Mouse (Mus musculus) heart, embryonic 14.5 days (tissue): ENCODE data around the gene D130043K22Rik. TPM values are rescaled to one million over a fixed set of nuclear protein-coding genes. Genes with fewer than 3 reads are reported as not detected.

Experiments
- ATAC-seq: fragments of 200-750 bp; cut with Nextera tagmentation; 2 replicates; pipeline ENCODE4 v1.8.0; 2017; ENCODE audit warnings: low read depth, moderate TSS enrichment; ENCODE audit not compliant: insufficient number of reproducible peaks, insufficient read depth, low FRiP score
- H3K27ac ChIP-seq, 2 experiments: fragments of 200-500 bp in 1 of 2; fragments of 300-500 bp in 1 of 2; sonication (generic) in 1 of 2; replicated peaks in 1 of 2; 2 replicates each; pipeline ENCODE4 v1.5.1; 2012 to 2014; ENCODE audit warnings: low read depth in 2 of 2, low read length in 2 of 2, control low read depth in 1 of 2, mild to moderate bottlenecking in 1 of 2, mixed read lengths in 1 of 2; ENCODE audit not compliant: control insufficient read depth in 1 of 2, insufficient read depth in 1 of 2
- H3K27me3 ChIP-seq: fragments of 300-500 bp; sonication (generic); 2 replicates; pipeline ENCODE4 v1.6.1; 2014; ENCODE audit warnings: mild to moderate bottlenecking, low read length, control low read depth; ENCODE audit not compliant: control insufficient read depth, insufficient read depth
- H3K36me3 ChIP-seq: fragments of 300-500 bp; sonication (generic); 2 replicates; pipeline ENCODE4 v1.6.1; 2014; ENCODE audit warnings: mild to moderate bottlenecking, control low read depth, low read length, mixed read lengths; ENCODE audit not compliant: control insufficient read depth, insufficient read depth
- H3K4me1 ChIP-seq, 2 experiments: fragments of 200-500 bp in 1 of 2; fragments of 300-500 bp in 1 of 2; sonication (generic) in 1 of 2; 2 replicates each; pipeline ENCODE4 v1.6.1; 2012 to 2014; ENCODE audit warnings: low read length in 2 of 2, control low read depth in 1 of 2, mixed read lengths in 1 of 2; ENCODE audit not compliant: control insufficient read depth in 2 of 2, insufficient read depth in 2 of 2
- H3K4me2 ChIP-seq: fragments of 300-500 bp; sonication (generic); 2 replicates; pipeline ENCODE4 v1.6.1; 2014; ENCODE audit warnings: mild to moderate bottlenecking, low read length
- H3K4me3 ChIP-seq, 2 experiments: fragments of 200-500 bp in 1 of 2; fragments of 300-500 bp in 1 of 2; sonication (generic) in 1 of 2; 2 replicates each; pipeline ENCODE4 v1.5.1; 2012 to 2014; ENCODE audit warnings: low read length in 2 of 2, mild to moderate bottlenecking in 2 of 2, control low read depth in 1 of 2, low read depth in 1 of 2, moderate library complexity in 1 of 2; ENCODE audit not compliant: control insufficient read depth in 1 of 2, insufficient read depth in 1 of 2
- H3K9ac ChIP-seq: fragments of 300-500 bp; sonication (generic); 2 replicates; pipeline ENCODE4 v1.6.1; 2014; ENCODE audit warnings: mild to moderate bottlenecking, low read length
- H3K9me3 ChIP-seq: fragments of 300-500 bp; sonication (generic); 2 replicates; pipeline ENCODE4 v1.6.1; 2016; ENCODE audit warnings: low read length, control low read depth; ENCODE audit not compliant: control insufficient read depth
- WGBS: fragments of 180-500 bp; shearing (Covaris S2); extraction: QIAGEN DNeasy Blood & Tissue Kit; methylation state at CpG from one replicate; pipeline ENCODE4 v1.1.7; 2014; 5-methylcytosine and 5-hydroxymethylcytosine counted together
- polyA plus RNA-seq: library from polyadenylated mRNA; unstranded; fragments of >200 nt; fragmentation: Nextera tagmentation; extraction: Ambion mirVana; gene quantifications from 2 replicates; pipeline ENCODE4 v1.2.1, GENCODE M21; 2014

D130043K22Rik gene
- polyA plus RNA-seq, 1 experiment from 2014 or later: 0.04 TPM

DNA sequence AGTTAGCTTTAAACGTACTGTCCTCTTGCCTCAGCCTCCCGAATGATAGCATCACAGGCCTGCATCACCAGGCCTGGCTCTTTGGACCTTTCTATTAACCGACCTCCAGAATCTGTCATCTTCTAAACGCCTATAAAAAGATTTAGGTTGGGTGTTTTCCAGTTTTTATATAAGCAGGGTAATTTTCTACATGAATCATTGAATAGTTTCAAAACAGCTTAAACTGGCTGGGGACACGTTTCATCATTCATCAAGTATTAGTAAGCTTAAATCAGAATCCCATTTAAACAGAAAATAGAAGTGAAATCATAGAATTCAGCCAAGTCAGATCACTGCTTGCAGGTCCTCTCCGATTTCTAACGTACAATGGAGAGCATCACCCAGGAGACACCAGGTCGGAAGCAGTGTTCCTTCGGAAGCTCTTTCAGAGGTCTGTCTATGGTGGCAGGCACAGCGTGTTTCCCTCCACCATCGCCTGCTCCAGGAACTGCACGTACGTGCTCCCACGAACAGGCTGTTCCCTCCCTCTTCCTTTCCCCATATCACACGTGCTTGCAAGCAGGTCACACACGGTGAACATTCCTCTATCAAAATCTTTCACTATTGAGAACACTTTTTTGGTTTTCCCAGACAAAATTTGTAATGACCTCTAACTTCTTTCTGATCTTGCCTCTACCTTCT lies 22.1 kb upstream of the D130043K22Rik start:
- Histone ChIP-seq H3K4me1 (peaks cover 18 to 26% of the 10 kb centered on the region in 2 experiments), H3K27ac (no peak overlapping the region), H3K4me3 (no peak overlapping the region), H3K27me3 (no peaks in the 10 kb centered on the region), H3K4me2 (no peak overlapping the region), H3K9ac (no peak overlapping the region), H3K9me3 (no peaks in the 10 kb centered on the region), H3K36me3 (peaks cover 35% of the 10 kb centered on the region)
- WGBS: 83% methylated on average over 16 of the region's 16 CpGs
- ATAC-seq: no peak

DNA sequence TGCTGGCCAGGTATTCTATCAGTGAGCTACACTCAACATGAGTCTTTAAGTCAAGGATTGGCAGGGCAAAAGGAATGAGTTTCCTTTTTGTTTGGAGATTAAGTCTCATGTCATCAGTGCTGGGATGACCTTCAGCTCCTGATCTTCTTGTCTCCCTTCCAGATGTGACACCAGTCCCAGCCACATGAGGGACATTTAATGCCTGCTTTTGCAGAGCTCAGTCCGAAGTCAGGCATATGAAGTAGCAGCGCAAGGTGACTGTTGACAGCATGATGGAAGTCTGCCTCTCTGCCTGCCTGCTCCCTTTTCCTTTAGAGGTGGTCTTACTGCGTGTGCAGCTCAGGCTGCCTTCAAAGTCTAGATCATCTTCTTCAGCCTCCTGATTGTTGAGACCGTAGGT lies 20.3 kb upstream of the D130043K22Rik start:
- no peak overlapping the region for H3K9ac ChIP-seq
- H3K9me3 ChIP-seq: no peaks in the 10 kb centered on the region
- ATAC-seq: no peak
- H3K4me1 ChIP-seq: peaks cover 18 to 26% of the 10 kb centered on the region in 2 experiments
- H3K4me2 ChIP-seq: no peak overlapping the region
- WGBS: 51% methylated on average over 4 of the region's 4 CpGs
- no peak overlapping the region for H3K4me3 ChIP-seq
- H3K27ac ChIP-seq: peak overlapping the region in 1 of 2 experiments; percentile 35; a peak in 2 of 4 replicates
- H3K36me3 ChIP-seq: peaks cover 18% of the 10 kb centered on the region
- H3K27me3 ChIP-seq: no peaks in the 10 kb centered on the region

DNA sequence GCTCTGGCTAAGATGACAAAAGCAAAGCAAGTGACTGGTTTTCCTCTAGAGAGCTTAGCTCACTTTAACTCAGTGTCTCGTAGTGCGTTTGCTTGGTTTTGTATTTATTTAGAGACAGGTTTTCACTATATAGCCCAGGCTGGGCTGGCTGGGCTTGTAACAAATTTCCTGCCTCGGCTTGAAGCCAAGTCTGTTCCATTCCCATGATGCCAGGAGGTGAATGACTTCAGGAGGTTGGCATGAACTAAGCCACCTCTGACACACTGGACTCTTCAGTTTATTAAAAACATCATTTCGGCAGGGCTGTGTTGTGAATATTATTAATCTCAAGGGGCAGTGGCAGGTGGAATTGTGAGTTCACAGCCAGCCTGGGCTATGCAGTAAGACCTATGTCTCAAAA lies 19.3 kb upstream of the D130043K22Rik start:
- H3K27me3 ChIP-seq: no peaks in the 10 kb centered on the region
- WGBS: 57% methylated on average over 4 of the region's 4 CpGs
- no peak overlapping the region for H3K4me3 ChIP-seq
- H3K9ac ChIP-seq: peak overlapping the region; percentile 18; the same call in 1 of the 2 replicates
- H3K27ac ChIP-seq: peak overlapping the region; percentile 39 to 66
- H3K4me2 ChIP-seq: peak overlapping the region; percentile 25
- H3K4me1 ChIP-seq: peaks cover 18 to 31% of the 10 kb centered on the region in 2 experiments
- ATAC-seq: no peak
- H3K9me3 ChIP-seq: no peaks in the 10 kb centered on the region
- H3K36me3 ChIP-seq: peaks cover 8% of the 10 kb centered on the region

DNA sequence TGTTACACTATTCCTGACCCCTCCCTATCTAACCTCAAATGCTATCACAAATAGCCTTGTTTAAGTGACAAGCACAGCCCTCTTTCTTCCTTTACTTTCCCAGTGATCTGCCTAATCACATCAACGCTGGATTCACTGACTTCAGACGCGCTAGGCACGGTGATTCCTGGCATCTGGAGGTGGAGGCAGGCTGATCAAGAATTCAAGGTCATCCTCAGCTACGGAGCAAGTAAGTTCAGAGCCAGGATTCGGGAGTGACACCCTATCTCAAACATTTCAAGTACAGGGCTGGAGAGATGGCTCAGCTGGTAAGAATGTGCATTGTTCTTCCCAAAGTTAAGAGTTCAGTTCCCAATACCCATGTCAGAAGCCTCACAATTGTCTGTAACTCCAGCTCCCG lies 18.8 kb upstream of the D130043K22Rik start:
- Histone ChIP-seq H3K9ac (peak overlapping the region; percentile 18; the same call in 1 of the 2 replicates), H3K36me3 (peaks cover 7% of the 10 kb centered on the region; the same call in 1 of the 2 replicates), H3K4me1 (peaks cover 18 to 31% of the 10 kb centered on the region in 2 experiments), H3K27ac (peak overlapping the region in 1 of 2 experiments; percentile 66; a peak in 3 of 4 replicates), H3K9me3 (no peaks in the 10 kb centered on the region), H3K4me2 (peak overlapping the region; percentile 25), H3K4me3 (no peak overlapping the region), H3K27me3 (no peaks in the 10 kb centered on the region)
- 27% methylated on average over 7 of the region's 7 CpGs for WGBS
- ATAC-seq: no peak

DNA sequence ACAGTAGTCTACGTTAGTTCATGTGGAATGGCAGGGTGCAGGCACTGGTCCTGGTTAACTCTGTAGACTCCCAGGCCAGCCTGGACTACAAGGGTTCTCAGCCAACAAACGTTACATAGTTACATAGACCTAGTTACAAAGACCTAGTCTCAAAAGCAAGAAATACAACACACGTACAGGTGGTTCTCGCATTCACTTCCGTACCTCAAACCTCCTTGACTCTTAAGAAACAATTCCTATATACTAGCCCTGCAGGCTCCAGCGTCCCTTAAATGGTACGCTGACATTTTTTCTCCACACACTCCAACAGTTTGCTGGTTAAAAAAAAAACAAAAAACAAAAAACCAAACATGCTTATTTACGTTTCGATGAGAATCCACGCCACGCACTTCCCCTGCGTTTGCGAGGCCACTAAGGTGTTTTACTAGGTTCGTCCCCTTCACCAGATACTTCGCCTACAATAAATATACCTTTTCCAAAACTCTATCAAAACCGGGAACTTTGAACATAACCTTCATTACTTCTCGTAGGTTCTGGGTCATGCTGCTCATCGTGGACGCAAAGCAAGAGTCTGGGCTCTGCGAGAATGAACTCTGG lies 14.1 kb upstream of the D130043K22Rik start:
- Histone ChIP-seq H3K9me3 (no peaks in the 10 kb centered on the region), H3K36me3 (peaks cover 10% of the 10 kb centered on the region; the same call in 1 of the 2 replicates), H3K4me2 (peak overlapping the region; percentile 91), H3K4me1 (peaks cover 8 to 39% of the 10 kb centered on the region in 2 experiments), H3K4me3 (peak overlapping the region; percentile 72 to 97), H3K27me3 (no peaks in the 10 kb centered on the region), H3K27ac (peak overlapping the region; percentile 96), H3K9ac (peak overlapping the region; percentile 86)
- no peak for ATAC-seq
- WGBS: under 1% methylated on average over 20 of the region's 20 CpGs

DNA sequence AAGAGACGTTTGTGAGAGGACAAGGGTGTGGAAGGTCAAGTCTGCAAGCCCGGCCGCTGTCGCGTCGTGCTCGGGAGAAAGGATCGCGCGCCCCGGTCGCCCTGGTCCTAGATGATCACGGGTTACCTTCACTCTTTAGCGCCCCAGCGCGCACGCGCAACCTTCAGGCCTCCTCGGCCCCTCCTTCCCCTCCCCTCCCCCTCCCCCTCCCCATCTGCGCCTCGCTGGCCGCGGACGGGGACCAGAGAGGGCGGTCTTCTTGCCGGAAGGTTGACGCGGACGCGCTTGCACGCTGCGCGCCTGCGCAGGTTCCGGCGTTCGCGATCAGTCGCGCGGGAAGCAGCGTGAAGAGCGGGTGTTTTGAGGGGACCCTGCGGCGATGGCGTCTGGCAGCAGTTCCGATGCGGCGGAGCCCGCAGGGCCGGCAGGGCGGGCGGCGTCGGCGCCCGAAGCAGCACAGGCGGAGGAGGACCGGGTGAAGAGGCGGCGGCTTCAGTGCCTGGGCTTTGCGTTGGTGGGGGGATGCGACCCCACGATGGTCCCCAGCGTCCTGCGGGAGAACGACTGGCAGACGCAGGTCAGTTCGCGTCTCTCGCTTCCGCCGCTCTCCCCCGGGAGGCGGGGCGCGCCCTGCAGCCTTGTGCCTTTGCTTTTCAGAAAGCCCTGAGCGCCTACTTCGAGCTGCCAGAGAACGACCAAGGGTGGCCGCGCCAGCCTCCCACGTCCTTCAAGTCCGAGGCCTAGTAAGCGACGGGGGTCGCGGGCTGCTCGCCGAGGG lies 13.4 kb upstream of the D130043K22Rik start, which contains the start of the genes Acot13 and Tdp2:
TSS of gene Acot13 (minus strand) at position 188 of the 778 bp plus-strand sequence.
TSS of gene Tdp2 (plus strand) at position 327 of the 778 bp plus-strand sequence.
- Histone ChIP-seq H3K27me3 (no peaks in the 10 kb centered on the region), H3K4me1 (peaks cover 4 to 32% of the 10 kb centered on the region in 2 experiments; a peak in 3 of 4 replicates), H3K27ac (peak within 1 kb of the TSS; percentile 96), H3K9ac (peak within 1 kb of the TSS; percentile 96), H3K9me3 (no peaks in the 10 kb centered on the region), H3K4me2 (peak within 1 kb of the TSS; percentile 91), H3K4me3 (peak within 1 kb of the TSS; percentile 84 to 97), H3K36me3 (peaks cover 12% of the 10 kb centered on the region; the same call in 1 of the 2 replicates)
- ATAC-seq: peak; percentile 97
- WGBS: under 1% methylated on average over 84 of the region's 90 CpGs

DNA sequence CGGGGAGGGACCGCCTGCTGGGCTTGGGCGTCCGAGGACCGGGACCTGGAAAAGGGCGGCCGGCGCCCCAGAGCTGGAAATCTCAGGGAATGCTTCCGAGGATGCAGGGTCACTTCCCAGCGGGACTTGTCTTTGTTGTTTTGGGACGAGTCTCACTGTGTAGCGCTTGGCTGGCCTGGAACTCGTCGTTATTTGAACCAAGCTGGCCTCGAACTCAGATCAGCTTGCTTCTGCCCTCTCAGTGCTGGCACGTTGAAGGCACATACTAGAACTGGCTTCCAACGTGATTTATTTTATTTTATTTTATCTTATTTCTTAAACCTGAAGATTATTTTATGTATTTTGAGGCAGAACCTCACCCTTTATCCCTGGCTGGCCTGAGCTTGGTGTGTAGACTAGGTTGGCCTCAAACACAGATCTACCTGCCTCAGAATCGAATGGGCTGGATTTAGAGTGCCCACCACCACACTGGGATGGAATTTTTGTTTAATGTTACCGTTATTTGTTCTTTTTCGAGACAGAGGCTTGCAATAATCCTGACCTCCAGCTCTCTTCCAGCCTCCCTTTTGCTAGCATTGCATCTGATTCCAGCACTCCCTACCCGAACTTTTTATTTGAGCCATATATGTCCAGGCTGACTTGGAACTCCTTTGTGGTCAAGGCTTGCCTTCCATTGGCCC lies 12.7 kb upstream of the D130043K22Rik start:
- Histone ChIP-seq H3K27ac (peak overlapping the region; percentile 63 to 96), H3K4me1 (peaks cover under 1 to 26% of the 10 kb centered on the region in 2 experiments; a peak in 3 of 4 replicates), H3K9me3 (no peaks in the 10 kb centered on the region), H3K4me2 (peak overlapping the region; percentile 91), H3K9ac (peak overlapping the region; percentile 96), H3K4me3 (peak overlapping the region; percentile 84 to 97), H3K27me3 (no peaks in the 10 kb centered on the region), H3K36me3 (peaks cover 14% of the 10 kb centered on the region; the same call in 1 of the 2 replicates)
- ATAC-seq: no peak
- 4% methylated on average over 21 of the region's 21 CpGs for WGBS
